Mouse (Mus musculus) midbrain, embryonic 14.5 days (tissue): Measurements from ENCODE around the gene Zdhhc11. TPM values are rescaled to one million over a fixed set of nuclear protein-coding genes. Genes with fewer than 3 reads are reported as not detected.

Experiments used
- ATAC-seq: fragments of 200-750 bp; cut with Nextera tagmentation; 2 replicates; pipeline ENCODE4 v1.8.0; 2017; ENCODE audit warnings: moderate number of reproducible peaks, moderate library complexity; ENCODE audit not compliant: low FRiP score, low TSS enrichment
- DNase-seq: peaks from one replicate; pipeline ENCODE4 v3.0.0-alpha.2; 2015
- H3K27ac ChIP-seq: fragments of 300-500 bp; sonication (generic); replicated peaks from 2 replicates; pipeline ENCODE4 v1.5.1; 2014; ENCODE audit warnings: mild to moderate bottlenecking, low read depth, low read length, moderate library complexity
- H3K27me3 ChIP-seq: fragments of 300-500 bp; sonication (generic); 2 replicates; pipeline ENCODE4 v1.6.1; 2014; ENCODE audit warnings: low read length, control low read depth, mixed read lengths; ENCODE audit not compliant: control insufficient read depth, insufficient read depth
- H3K36me3 ChIP-seq: fragments of 300-500 bp; sonication (generic); 2 replicates; pipeline ENCODE4 v1.6.1; 2014; ENCODE audit warnings: low read length, control low read depth; ENCODE audit not compliant: control insufficient read depth, insufficient read depth
- H3K4me1 ChIP-seq: fragments of 300-500 bp; sonication (generic); 2 replicates; pipeline ENCODE4 v1.6.1; 2014; ENCODE audit warnings: mild to moderate bottlenecking, antibody characterized with exemption, low read length, control low read depth; ENCODE audit not compliant: control insufficient read depth, insufficient read depth
- H3K4me2 ChIP-seq: fragments of 300-500 bp; sonication (generic); 2 replicates; pipeline ENCODE4 v1.6.1; 2014; ENCODE audit warnings: mild to moderate bottlenecking, low read length, moderate library complexity
- H3K4me3 ChIP-seq: fragments of 300-500 bp; sonication (generic); replicated peaks from 2 replicates; pipeline ENCODE4 v1.5.1; 2014; ENCODE audit warnings: low read depth, low read length
- H3K9ac ChIP-seq: fragments of 300-500 bp; sonication (generic); replicated peaks from 2 replicates; pipeline ENCODE4 v1.6.1; 2014; ENCODE audit warnings: mild to moderate bottlenecking, low read length, moderate library complexity
- H3K9me3 ChIP-seq: fragments of 300-500 bp; sonication (generic); 2 replicates; pipeline ENCODE4 v1.6.1; 2016; ENCODE audit warnings: low read length, control low read depth, mixed read lengths; ENCODE audit not compliant: control insufficient read depth
- WGBS: fragments of 180-500 bp; shearing (Covaris S2); extraction: QIAGEN DNeasy Blood & Tissue Kit; methylation state at CpG from one replicate; pipeline ENCODE4 v1.1.7; 2014; 5-methylcytosine and 5-hydroxymethylcytosine counted together
- polyA plus RNA-seq: library from polyadenylated mRNA; unstranded; fragments of >200 nt; fragmentation: Nextera tagmentation; extraction: Ambion mirVana; gene quantifications from 2 replicates; pipeline ENCODE4 v1.2.1, GENCODE M21; 2014

Gene Zdhhc11
- polyA plus RNA-seq = not detected in 2 replicates

GRCm38 (mm10) chr13:73963551-73963950 lies at the start of gene Zdhhc11:
Gene Zdhhc11 (plus strand): TSS chr13:73963851.
- no peak within 1 kb of the TSS for H3K9ac ChIP-seq
- no peak within 1 kb of the TSS for H3K27ac ChIP-seq
- H3K4me3 ChIP-seq = no peak within 1 kb of the TSS
- H3K36me3 ChIP-seq = peaks cover 41% of the 10 kb centered on the region
- ATAC-seq (no peak), DNase-seq (no peak)
- WGBS = 88% methylated on average over 5 of the region's 5 CpGs
- no peaks in the 10 kb centered on the region for H3K27me3 ChIP-seq
- H3K9me3 ChIP-seq = no peaks in the 10 kb centered on the region
- H3K4me1 ChIP-seq = no peaks in the 10 kb centered on the region
- no peak within 1 kb of the TSS for H3K4me2 ChIP-seq

GRCm38 (mm10) chr13:73932201-73932600 lies 31.4 kb upstream of the Zdhhc11 start:
- Histone ChIP-seq H3K36me3 (peaks cover 29% of the 10 kb centered on the region), H3K27ac (no peak overlapping the region), H3K27me3 (no peaks in the 10 kb centered on the region), H3K9me3 (no peaks in the 10 kb centered on the region), H3K4me3 (no peak overlapping the region), H3K4me2 (no peak overlapping the region), H3K9ac (no peak overlapping the region), H3K4me1 (0 out of 2 replicates have a peak, but pooled peaks cover 2% of the 10 kb centered on the region)
- DNase-seq = no peak
- ATAC-seq = no peak
- 89% methylated on average over 10 of the region's 10 CpGs for WGBS

- ATAC-seq (peak; percentile 16; the same call in 1 of the 2 replicates), DNase-seq (no peak)
- Histone ChIP-seq H3K36me3 (peaks cover 29% of the 10 kb centered on the region), H3K4me1 (peaks cover 8% of the 10 kb centered on the region; the same call in 1 of the 2 replicates), H3K9ac (peak overlapping the region; percentile 74), H3K27ac (no peak overlapping the region), H3K27me3 (no peaks in the 10 kb centered on the region), H3K4me3 (peak overlapping the region; percentile 74), H3K4me2 (peak overlapping the region; percentile 86), H3K9me3 (no peaks in the 10 kb centered on the region)
- WGBS = 16% methylated on average over 5 of the region's 5 CpGs
These were observed 26.7 kb upstream of the Zdhhc11 start for GRCm38 (mm10) chr13:73936938-73937320.

- peak within 1 kb of the TSS; percentile 74 for H3K4me3 ChIP-seq
- WGBS = under 1% methylated on average over 82 of the region's 82 CpGs
- H3K27ac ChIP-seq = peak within 1 kb of the TSS; percentile 89
- H3K9ac ChIP-seq = peak within 1 kb of the TSS; percentile 74
- peaks cover 8% of the 10 kb centered on the region; the same call in 1 of the 2 replicates for H3K4me1 ChIP-seq
- H3K4me2 ChIP-seq = peak within 1 kb of the TSS; percentile 86
- ATAC-seq (peak; percentile 98), DNase-seq (peak; percentile 96)
- no peaks in the 10 kb centered on the region for H3K27me3 ChIP-seq
- no peaks in the 10 kb centered on the region for H3K9me3 ChIP-seq
- peaks cover 32% of the 10 kb centered on the region for H3K36me3 ChIP-seq
These were observed 26.1 kb upstream of the Zdhhc11 start, which contains the start of the genes Trip13 and Brd9 for GRCm38 (mm10) chr13:73937321-73938176. Gene Trip13 (minus strand): TSS chr13:73937784. Gene Brd9 (plus strand): TSS chr13:73937811.

GRCm38 (mm10) chr13:73938177-73938560 lies 25.5 kb upstream of the Zdhhc11 start:
- ATAC-seq (peak; percentile 8; the same call in 1 of the 2 replicates), DNase-seq (peak; percentile 31)
- peaks cover 36% of the 10 kb centered on the region for H3K36me3 ChIP-seq
- H3K9ac ChIP-seq = peak overlapping the region; percentile 74
- H3K4me2 ChIP-seq = peak overlapping the region; percentile 86
- no peaks in the 10 kb centered on the region for H3K27me3 ChIP-seq
- H3K27ac ChIP-seq = peak overlapping the region; percentile 89
- H3K4me1 ChIP-seq = peaks cover 8% of the 10 kb centered on the region; the same call in 1 of the 2 replicates
- H3K9me3 ChIP-seq = no peaks in the 10 kb centered on the region
- H3K4me3 ChIP-seq = peak overlapping the region; percentile 74
- WGBS = 48% methylated on average over 13 of the region's 13 CpGs

- Histone ChIP-seq H3K36me3 (peaks cover 45% of the 10 kb centered on the region), H3K9me3 (no peaks in the 10 kb centered on the region), H3K4me3 (no peak overlapping the region), H3K9ac (no peak overlapping the region), H3K27ac (no peak overlapping the region), H3K4me1 (peaks cover 8% of the 10 kb centered on the region; the same call in 1 of the 2 replicates), H3K4me2 (no peak overlapping the region), H3K27me3 (no peaks in the 10 kb centered on the region)
- DNase-seq (no peak), ATAC-seq (no peak)
- 94% methylated on average over 5 of the region's 5 CpGs for WGBS
These were observed 24.6 kb upstream of the Zdhhc11 start for GRCm38 (mm10) chr13:73939101-73939500.

GRCm38 (mm10) chr13:73944606-73945005 lies 19.0 kb upstream of the Zdhhc11 start:
- no peak overlapping the region for H3K27ac ChIP-seq
- 97% methylated on average over 9 of the region's 9 CpGs for WGBS
- ATAC-seq = no peak
- H3K4me3 ChIP-seq = no peak overlapping the region
- no peaks in the 10 kb centered on the region for H3K4me1 ChIP-seq
- no peak overlapping the region for H3K9ac ChIP-seq
- H3K9me3 ChIP-seq = no peaks in the 10 kb centered on the region
- DNase-seq = no peak
- no peak overlapping the region for H3K4me2 ChIP-seq
- H3K27me3 ChIP-seq = no peaks in the 10 kb centered on the region
- peaks cover 93% of the 10 kb centered on the region for H3K36me3 ChIP-seq

GRCm38 (mm10) chr13:73953551-73954130 lies 10.0 kb upstream of the Zdhhc11 start:
- no peak for ATAC-seq
- Histone ChIP-seq H3K27ac (no peak overlapping the region), H3K36me3 (peaks cover 96% of the 10 kb centered on the region), H3K4me3 (no peak overlapping the region), H3K4me1 (no peaks in the 10 kb centered on the region), H3K27me3 (no peaks in the 10 kb centered on the region), H3K9me3 (no peaks in the 10 kb centered on the region), H3K9ac (no peak overlapping the region), H3K4me2 (no peak overlapping the region)
- DNase-seq = no peak
- 93% methylated on average over 1 of the region's 1 CpGs for WGBS
